14 mouse cellular contexts compared by ENCODE assay signal in the genomic region with DNA sequence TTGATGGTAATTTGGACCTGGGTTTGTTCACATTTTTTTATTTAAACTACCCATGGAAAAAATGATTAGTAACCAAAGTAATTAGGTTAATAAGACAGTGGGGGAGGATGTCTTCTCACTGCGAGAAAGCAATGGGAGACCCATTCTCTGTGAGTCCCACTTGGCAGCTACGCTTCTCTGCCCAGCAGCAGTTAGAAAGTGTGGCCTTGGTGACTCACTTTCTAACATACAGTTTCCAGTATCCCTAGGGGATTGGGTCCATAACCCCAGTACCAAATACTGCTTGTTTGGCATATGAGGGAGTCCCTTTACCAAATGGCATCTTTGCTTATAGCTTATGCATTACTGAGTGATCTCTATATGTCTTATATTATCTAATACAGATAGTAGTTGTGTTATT.
"Had no signal": no experiment of that assay in that cellular context is flagged by ENCODE, and none has a peak within 500 bp of the region (broad histone marks: within the 10 kb centered on the region; RNA-seq: fewer than 3 reads in every experiment).

No protein-coding gene starts in this region.

- H3K36me3 ChIP-seq: midbrain, embryonic 15.5 days had no signal

- DNase-seq: lung, adult 18-20 months; lung, embryonic 14.5 days; lung, postnatal 10 days; lung, postnatal 4 days; right cerebral cortex, postnatal 25 days; right cerebral cortex, postnatal 4 days; spleen, adult 18-20 months; thymus, adult 18-20 months; thymus, postnatal 14 days; thymus, postnatal 4 days had no signal

- H3K4me1 ChIP-seq: neural tube, embryonic 12.5 days had no signal

- H3K4me3 ChIP-seq: midbrain, embryonic 12.5 days; midbrain, embryonic 15.5 days; neural tube, embryonic 12.5 days had no signal

- H3K9ac ChIP-seq: liver, embryonic 14.5 days; lung, embryonic 14.5 days; midbrain, embryonic 12.5 days; midbrain, embryonic 15.5 days; neural tube, embryonic 12.5 days had no signal

- H3K4me2 ChIP-seq: lung, embryonic 14.5 days; midbrain, embryonic 12.5 days; midbrain, embryonic 15.5 days; neural tube, embryonic 12.5 days had no signal

- H3K27me3 ChIP-seq: midbrain, embryonic 12.5 days; midbrain, embryonic 15.5 days; neural tube, embryonic 12.5 days had no signal

- H3K9me3 ChIP-seq: midbrain, embryonic 12.5 days; midbrain, embryonic 15.5 days; neural tube, embryonic 12.5 days had no signal

- ATAC-seq: midbrain, embryonic 15.5 days had no signal

- H3K27ac ChIP-seq: liver, embryonic 14.5 days; midbrain, embryonic 12.5 days; midbrain, embryonic 15.5 days; neural tube, embryonic 12.5 days had no signal
